Mouse (Mus musculus): ENCODE results near the gene Srgap1.

Gene Srgap1

DNA sequence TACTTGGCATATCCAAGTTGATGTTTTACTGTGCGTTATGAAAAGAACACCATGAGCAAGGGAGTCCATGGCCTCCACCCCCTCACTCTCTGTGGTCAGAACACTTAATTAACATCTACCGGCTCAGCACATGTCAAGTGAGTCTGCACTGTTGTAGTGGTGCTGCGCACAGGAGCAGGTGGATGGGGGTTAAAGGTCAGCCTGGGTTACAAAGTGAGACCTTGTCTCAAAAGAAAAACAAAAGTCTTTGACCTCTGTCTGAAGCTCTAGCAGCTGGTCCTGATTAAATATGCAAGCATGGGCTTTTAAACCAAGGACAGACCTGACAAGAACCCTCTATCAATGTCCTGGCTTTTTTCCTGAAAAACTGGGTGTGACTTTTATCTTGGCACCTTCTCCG, 304.8 kb downstream of the Srgap1 start:
- no peak for DNase-seq

GRCm38 (mm10) chr10:121739548-121740505, 307.3 kb downstream of the Srgap1 start, which contains the start of gene BC048403:
TSS of gene BC048403 (plus strand) at chr10:121739937.
- DNase-seq, result peak; percentile 86

GRCm38 (mm10) chr10:121737256-121737655, 309.9 kb downstream of the Srgap1 start:
- no peak for DNase-seq

- DNase-seq, result no peak
These were observed 314.6 kb downstream of the Srgap1 start for GRCm38 (mm10) chr10:121732542-121732941.

DNA sequence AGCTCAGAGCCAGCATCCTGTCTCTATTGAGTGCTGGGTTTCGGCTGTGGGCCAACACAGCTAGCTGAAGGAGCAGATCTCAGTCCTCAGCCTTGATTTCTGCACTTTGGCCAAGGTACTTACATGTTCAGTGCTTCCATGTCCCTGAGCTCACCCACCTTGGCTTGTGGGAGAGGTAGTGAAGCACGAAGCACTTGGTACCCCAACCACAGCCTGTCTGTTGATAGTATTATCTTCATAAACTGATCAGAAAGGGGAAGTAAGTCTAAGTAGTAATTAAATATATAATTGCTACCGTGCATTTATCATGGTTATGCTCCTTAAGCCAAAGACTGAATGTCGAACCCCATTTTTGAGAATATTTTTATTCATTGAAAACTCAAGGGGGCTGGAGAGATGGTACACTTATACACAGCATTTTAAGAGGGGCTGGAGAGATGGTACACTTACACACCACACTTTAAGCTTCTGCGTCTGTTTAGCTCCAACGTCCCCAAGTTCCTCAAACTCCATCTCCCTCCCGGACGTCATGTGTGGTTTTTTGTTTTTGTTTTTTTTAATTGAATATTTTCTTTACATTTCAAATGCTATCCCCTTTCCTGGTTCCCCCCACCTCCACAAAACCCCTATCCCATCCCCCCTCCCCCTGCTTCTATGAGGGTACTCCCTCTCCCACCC, 315.9 kb downstream of the Srgap1 start:
- DNase-seq, result no peak

Measured in lung, postnatal 14 days (tissue).